Mouse (Mus musculus) hindbrain, embryonic 11.5 days (tissue): ENCODE results near the gene Crybb3. TPM values are rescaled to one million over a fixed set of nuclear protein-coding genes. Genes with fewer than 3 reads are reported as not detected.

Source experiments
- ATAC-seq: fragments of 200-750 bp; cut with Nextera tagmentation; 2 replicates; pipeline ENCODE4 v1.8.0; 2017; ENCODE audit warnings: mild to moderate bottlenecking, moderate TSS enrichment, moderate library complexity; ENCODE audit not compliant: low FRiP score
- DNase-seq: peaks from one replicate; pipeline ENCODE4 v3.0.0-alpha.2; 2015; ENCODE audit warnings: low spot score
- H3K27ac ChIP-seq: fragments of 300-500 bp; sonication (generic); 2 replicates; pipeline ENCODE4 v1.5.1; 2014; ENCODE audit warnings: mild to moderate bottlenecking, low read depth, low read length
- H3K27me3 ChIP-seq: fragments of 300-500 bp; sonication (generic); 2 replicates; pipeline ENCODE4 v1.6.1; 2014; ENCODE audit warnings: mild to moderate bottlenecking, low read length, moderate library complexity, mixed read lengths; ENCODE audit not compliant: control insufficient read depth, insufficient read depth
- H3K36me3 ChIP-seq: fragments of 300-500 bp; sonication (generic); 2 replicates; pipeline ENCODE4 v1.6.1; 2014; ENCODE audit warnings: mild to moderate bottlenecking, low read length, moderate library complexity, mixed read lengths; ENCODE audit not compliant: control insufficient read depth, insufficient read depth
- H3K4me1 ChIP-seq: fragments of 300-500 bp; sonication (generic); replicated peaks from 2 replicates; pipeline ENCODE4 v1.6.1; 2014; ENCODE audit warnings: low read length, mixed read lengths; ENCODE audit not compliant: control insufficient read depth, insufficient read depth
- H3K4me2 ChIP-seq: fragments of 300-500 bp; sonication (generic); replicated peaks from 2 replicates; pipeline ENCODE4 v1.6.1; 2014; ENCODE audit warnings: mild to moderate bottlenecking, low read depth, low read length
- H3K4me3 ChIP-seq: fragments of 300-500 bp; sonication (generic); 2 replicates; pipeline ENCODE4 v1.5.1; 2014; ENCODE audit warnings: low read depth, low read length
- H3K9ac ChIP-seq: fragments of 300-500 bp; sonication (generic); 2 replicates; pipeline ENCODE4 v1.6.1; 2014; ENCODE audit warnings: low read depth, low read length
- H3K9me3 ChIP-seq: fragments of 300-500 bp; sonication (generic); 2 replicates; pipeline ENCODE4 v1.6.1; 2016; ENCODE audit warnings: low read length; ENCODE audit not compliant: control insufficient read depth
- WGBS: fragments of 180-500 bp; shearing (Covaris S2); extraction: QIAGEN DNeasy Blood & Tissue Kit; methylation state at CpG from one replicate; pipeline ENCODE4 v1.1.7; 2014; 5-methylcytosine and 5-hydroxymethylcytosine counted together
- polyA plus RNA-seq: library from polyadenylated mRNA; unstranded; fragments of >200 nt; fragmentation: Nextera tagmentation; extraction: Ambion mirVana; gene quantifications from 2 replicates; pipeline ENCODE4 v1.2.1, GENCODE M21; 2014

Crybb3 gene
- polyA plus RNA-seq: 0.31 and 0.85 TPM in 2 replicates

DNA sequence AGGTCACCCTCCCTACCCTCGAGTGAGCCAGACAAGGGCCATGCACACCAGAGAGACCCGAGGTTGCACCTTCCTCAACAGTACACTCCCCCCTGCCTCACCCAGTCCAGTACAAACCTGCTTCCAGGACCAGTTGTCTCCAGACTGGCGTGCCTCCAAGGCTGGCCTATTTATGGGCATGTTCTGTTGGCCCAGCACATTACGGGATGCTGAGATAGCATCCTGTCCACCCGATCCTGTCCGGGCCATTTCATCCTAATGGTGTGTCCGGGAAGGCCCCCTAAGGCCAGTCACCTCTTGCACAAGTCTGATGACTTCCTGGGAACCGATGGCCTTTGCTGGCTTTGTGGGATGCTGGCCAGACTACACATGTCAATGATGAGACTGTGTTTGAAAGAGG, at the start of gene Crybb3:
Crybb3 (minus strand) TSS at position 146 of the 400 bp plus-strand sequence.
- H3K27me3 ChIP-seq: no peaks in the 10 kb centered on the region
- H3K4me2 ChIP-seq: no peak within 1 kb of the TSS
- H3K36me3 ChIP-seq: no peaks in the 10 kb centered on the region
- no peaks in the 10 kb centered on the region for H3K9me3 ChIP-seq
- ATAC-seq (no peak), DNase-seq (no peak)
- H3K27ac ChIP-seq: no peak within 1 kb of the TSS
- 0 out of 2 replicates have a peak within 1 kb of the TSS, but pooled peaks have one; percentile 11 for H3K9ac ChIP-seq
- no peak within 1 kb of the TSS for H3K4me3 ChIP-seq
- no peaks in the 10 kb centered on the region for H3K4me1 ChIP-seq
- WGBS: 86% methylated on average over 8 of the region's 8 CpGs

DNA sequence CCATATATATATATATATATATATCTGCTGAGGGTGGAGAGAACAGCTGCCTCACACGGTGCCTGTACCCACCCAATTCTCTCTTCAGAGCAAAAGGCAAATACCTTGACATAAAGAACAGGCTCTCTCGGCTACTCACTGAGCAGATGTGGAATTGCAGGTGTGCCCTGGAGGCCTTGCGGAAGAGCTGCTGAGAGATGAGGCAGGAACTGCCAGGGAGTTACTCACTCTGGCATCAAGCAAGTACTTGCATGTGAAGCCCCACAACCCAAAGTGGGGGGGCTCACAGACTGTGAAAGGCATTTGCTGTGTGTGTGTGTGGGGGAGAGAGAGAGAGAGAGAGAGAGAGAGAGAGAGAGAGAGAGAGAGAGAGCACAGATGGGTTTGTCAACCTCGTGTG, 47.0 kb upstream of the Crybb3 start:
- ATAC-seq (no peak), DNase-seq (no peak)
- H3K4me1 ChIP-seq: peaks cover 9% of the 10 kb centered on the region
- no peak overlapping the region for H3K27ac ChIP-seq
- no peaks in the 10 kb centered on the region for H3K36me3 ChIP-seq
- H3K9me3 ChIP-seq: no peaks in the 10 kb centered on the region
- H3K9ac ChIP-seq: no peak overlapping the region
- H3K4me3 ChIP-seq: no peak overlapping the region
- 73% methylated on average over 4 of the region's 4 CpGs for WGBS
- H3K4me2 ChIP-seq: no peak overlapping the region
- H3K27me3 ChIP-seq: no peaks in the 10 kb centered on the region

DNA sequence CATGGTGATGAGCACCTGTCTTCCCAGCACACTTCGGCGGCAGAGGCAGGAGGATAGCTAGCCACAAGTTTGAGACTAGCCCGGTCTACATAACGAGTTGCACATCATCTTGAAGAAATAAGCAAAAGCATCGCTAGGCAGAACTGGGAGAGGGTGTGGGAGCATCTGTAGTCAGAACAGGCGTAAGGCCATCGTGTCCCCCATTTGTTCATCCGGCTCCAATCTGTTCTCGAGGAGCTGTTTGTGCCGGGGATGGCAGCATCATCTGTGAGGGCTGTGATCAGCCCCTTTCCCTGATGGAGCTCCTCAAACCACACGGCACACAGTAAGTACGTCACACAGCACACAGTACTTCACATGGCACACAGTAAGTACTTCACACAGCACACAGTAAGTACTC, 45.1 kb upstream of the Crybb3 start:
- Histone ChIP-seq H3K9me3 (no peaks in the 10 kb centered on the region), H3K4me2 (no peak overlapping the region), H3K4me1 (0 out of 2 replicates have a peak, but pooled peaks cover under 1% of the 10 kb centered on the region), H3K27ac (no peak overlapping the region), H3K27me3 (no peaks in the 10 kb centered on the region), H3K36me3 (no peaks in the 10 kb centered on the region), H3K4me3 (no peak overlapping the region), H3K9ac (no peak overlapping the region)
- no peak for ATAC-seq
- no peak for DNase-seq
- 92% methylated on average over 12 of the region's 12 CpGs for whole genome bisulfite sequencing

DNA sequence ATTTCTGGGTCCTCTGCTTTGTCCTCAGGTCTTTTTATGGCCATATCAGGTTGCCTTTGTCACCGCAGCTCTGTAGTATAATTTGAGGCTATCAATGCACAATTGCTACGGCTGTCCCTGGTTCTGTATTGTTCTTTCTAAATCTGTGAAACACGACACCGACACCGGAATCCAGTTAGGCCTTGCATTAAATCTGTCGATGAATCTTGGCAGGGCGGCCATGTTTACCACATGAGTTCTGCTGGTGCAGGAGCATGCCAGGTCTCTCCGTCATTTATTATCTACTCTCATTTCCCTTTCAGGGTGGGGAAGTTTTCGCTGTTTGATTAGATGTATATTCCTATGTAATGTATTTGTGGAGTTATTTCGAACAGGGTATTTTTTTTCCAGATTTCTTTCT, 42.3 kb upstream of the Crybb3 start:
- WGBS: 84% methylated on average over 10 of the region's 10 CpGs
- Histone ChIP-seq H3K27ac (no peak overlapping the region), H3K4me2 (no peak overlapping the region), H3K27me3 (no peaks in the 10 kb centered on the region), H3K4me1 (peaks cover 2% of the 10 kb centered on the region; the same call in 1 of the 2 replicates), H3K9ac (no peak overlapping the region), H3K36me3 (no peaks in the 10 kb centered on the region), H3K4me3 (no peak overlapping the region), H3K9me3 (no peaks in the 10 kb centered on the region)
- DNase-seq: no peak
- no peak for ATAC-seq

DNA sequence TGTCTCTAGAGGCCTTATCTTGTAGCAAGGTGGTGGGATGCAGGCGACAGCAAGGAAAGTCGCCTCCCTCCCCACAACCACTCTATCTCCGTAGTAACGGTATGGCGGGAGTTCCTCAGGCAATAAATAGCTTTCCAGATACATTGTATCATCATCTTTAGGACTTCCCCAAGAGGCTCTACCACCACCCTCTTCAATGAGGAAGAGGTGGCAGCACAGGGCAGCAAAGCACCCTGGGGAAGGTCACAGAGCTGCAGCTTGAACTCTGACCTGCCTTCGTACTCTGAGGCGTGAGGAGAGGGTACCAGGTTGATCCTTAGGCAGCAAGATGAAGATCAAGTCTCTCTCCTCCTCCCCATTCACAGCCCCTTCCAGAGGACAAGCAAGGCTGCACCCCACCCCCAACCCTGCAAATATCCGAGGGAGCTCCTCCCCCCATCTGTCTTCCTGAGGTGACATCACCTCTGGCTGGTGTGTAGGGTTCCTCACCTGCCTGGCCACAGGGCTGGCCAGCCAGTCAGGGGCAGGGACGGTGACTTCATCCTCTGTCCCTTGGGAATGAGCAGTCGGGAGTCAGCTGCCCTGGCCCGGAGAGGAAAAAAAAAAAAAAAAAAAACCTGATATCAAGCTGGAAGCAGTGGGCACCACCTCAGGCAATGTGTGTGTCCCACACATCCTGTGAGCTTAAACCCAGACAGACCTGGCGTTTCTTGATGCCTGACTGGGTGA, 41.1 kb upstream of the Crybb3 start:
- no peak for ATAC-seq

DNA sequence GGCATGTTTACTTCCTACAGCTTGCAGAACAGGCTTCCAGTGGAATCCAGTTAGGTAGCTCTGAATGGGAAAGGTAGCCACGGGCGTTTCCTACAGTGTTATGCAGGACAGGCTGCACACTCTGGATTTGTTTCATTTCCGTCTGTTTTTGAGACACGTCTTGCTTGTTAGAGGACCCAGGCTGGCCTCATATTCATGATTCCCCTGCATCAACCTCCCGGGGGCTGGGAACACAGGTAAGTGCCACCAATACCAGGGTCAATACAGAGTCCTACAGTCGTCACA, 40.1 kb upstream of the Crybb3 start:
- H3K9ac ChIP-seq: no peak overlapping the region
- no peaks in the 10 kb centered on the region for H3K36me3 ChIP-seq
- no peak for DNase-seq
- no peak overlapping the region for H3K4me3 ChIP-seq
- no peak overlapping the region for H3K4me2 ChIP-seq
- ATAC-seq: no peak
- H3K27ac ChIP-seq: no peak overlapping the region
- peaks cover 2% of the 10 kb centered on the region; the same call in 1 of the 2 replicates for H3K4me1 ChIP-seq
- H3K9me3 ChIP-seq: no peaks in the 10 kb centered on the region
- H3K27me3 ChIP-seq: no peaks in the 10 kb centered on the region
- WGBS: 78% methylated on average over 6 of the region's 6 CpGs

More for the DNA sequence above, 41.1 kb upstream of the Crybb3 start:
- no peak overlapping the region for H3K4me3 ChIP-seq
- no peak overlapping the region for H3K4me2 ChIP-seq
- H3K9me3 ChIP-seq: no peaks in the 10 kb centered on the region
- H3K4me1 ChIP-seq: peaks cover 2% of the 10 kb centered on the region; the same call in 1 of the 2 replicates
- H3K27ac ChIP-seq: no peak overlapping the region
- 49% methylated on average over 12 of the region's 12 CpGs for WGBS
- no peak for DNase-seq
- H3K27me3 ChIP-seq: no peaks in the 10 kb centered on the region
- no peaks in the 10 kb centered on the region for H3K36me3 ChIP-seq
- H3K9ac ChIP-seq: no peak overlapping the region

DNA sequence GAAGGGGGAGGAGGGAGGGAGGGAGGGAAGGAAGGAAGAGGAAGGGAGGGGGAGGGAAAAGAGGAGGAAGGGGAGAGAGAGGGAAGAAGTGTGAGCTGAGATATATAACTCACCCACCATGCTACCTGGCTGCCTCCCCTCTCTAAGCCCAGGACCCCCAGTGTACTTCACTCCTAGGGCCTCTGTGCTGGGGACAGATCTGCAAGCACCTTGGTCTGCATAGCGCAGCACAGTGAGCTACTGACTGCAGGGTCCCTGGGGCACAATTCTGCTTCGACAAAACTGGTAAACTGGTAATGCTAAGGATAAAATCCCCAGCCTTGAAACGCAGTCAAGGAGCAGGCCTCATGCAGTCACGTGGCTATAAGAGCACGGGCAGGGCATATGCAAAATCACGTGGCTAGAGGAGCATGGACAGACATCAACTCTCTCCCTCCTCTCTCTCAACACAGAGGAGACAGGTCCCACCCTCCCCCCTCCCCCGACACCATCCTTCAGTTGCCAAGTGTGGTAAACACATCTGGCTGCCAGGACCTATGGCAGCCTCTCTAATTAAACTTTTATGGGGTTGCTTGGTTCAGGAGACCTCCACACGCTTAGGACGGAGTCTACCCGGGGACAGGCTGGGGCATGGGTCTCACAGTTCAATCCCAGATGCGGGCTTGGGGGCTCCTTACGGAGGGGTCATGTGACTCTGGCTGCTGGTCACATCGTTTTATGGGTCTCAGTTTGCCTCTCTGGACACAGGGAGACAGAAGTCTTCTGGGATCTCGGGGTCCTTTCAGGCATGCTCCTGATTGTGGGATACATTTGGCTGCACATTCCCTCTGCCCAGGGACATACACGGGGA, 39.6 kb upstream of the Crybb3 start:
- Histone ChIP-seq H3K4me2 (no peak overlapping the region), H3K4me3 (no peak overlapping the region), H3K27ac (no peak overlapping the region), H3K27me3 (no peaks in the 10 kb centered on the region), H3K9ac (no peak overlapping the region), H3K9me3 (no peaks in the 10 kb centered on the region), H3K4me1 (peaks cover 2% of the 10 kb centered on the region; the same call in 1 of the 2 replicates), H3K36me3 (no peaks in the 10 kb centered on the region)
- ATAC-seq (no peak), DNase-seq (no peak)
- WGBS: 42% methylated on average over 15 of the region's 15 CpGs

DNA sequence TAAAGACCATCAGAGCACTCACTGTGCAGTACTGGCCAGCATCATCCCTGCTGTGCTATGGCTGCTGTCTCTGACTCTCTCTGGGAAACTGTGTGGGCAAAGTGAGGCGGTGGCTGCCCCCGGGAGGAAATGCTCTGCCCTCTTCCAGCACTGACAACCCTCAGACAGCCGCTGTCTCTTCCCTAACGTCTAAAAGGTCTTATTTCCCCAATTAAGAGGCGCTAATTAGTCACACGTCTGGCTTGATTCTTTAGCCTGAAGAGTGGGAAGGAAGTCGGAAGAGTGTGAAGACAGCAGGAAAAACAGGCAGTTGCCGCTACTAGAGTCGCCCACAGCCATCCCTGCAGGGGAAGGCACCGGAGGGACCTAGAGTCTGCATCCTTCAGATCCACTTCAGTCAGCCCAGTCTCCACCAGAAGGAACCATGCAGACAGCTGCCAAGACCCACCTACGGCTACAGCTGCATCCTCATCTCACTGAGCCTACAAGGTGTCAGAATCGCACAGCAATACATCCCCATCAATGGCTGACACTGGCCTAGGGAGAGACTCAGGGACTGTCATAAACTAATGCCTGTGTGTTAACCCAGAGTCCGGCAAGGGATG, 38.6 kb upstream of the Crybb3 start:
- no peak for ATAC-seq
- 46% methylated on average over 13 of the region's 13 CpGs for WGBS
- H3K4me3 ChIP-seq: no peak overlapping the region
- H3K27me3 ChIP-seq: no peaks in the 10 kb centered on the region
- H3K4me2 ChIP-seq: no peak overlapping the region
- H3K9ac ChIP-seq: no peak overlapping the region
- no peak for DNase-seq
- H3K27ac ChIP-seq: no peak overlapping the region
- no peaks in the 10 kb centered on the region for H3K36me3 ChIP-seq
- no peaks in the 10 kb centered on the region for H3K9me3 ChIP-seq
- peaks cover 2% of the 10 kb centered on the region; the same call in 1 of the 2 replicates for H3K4me1 ChIP-seq
